Mouse (Mus musculus) hindbrain, embryonic 14.5 days (tissue): ENCODE data around the gene Fads2. TPM values are rescaled to one million over a fixed set of nuclear protein-coding genes. Genes with fewer than 3 reads are reported as not detected.

Source experiments
- ATAC-seq: fragments of 200-750 bp; cut with Nextera tagmentation; 2 replicates; pipeline ENCODE4 v1.8.0; 2017; ENCODE audit warnings: moderate number of reproducible peaks, mild to moderate bottlenecking, moderate TSS enrichment, moderate library complexity; ENCODE audit not compliant: low FRiP score
- DNase-seq: peaks from one replicate; pipeline ENCODE4 v3.0.0-alpha.2; 2015; ENCODE audit warnings: low spot score
- H3K27ac ChIP-seq: fragments of 300-500 bp; sonication (generic); 2 replicates; pipeline ENCODE4 v1.5.1; 2014; ENCODE audit warnings: mild to moderate bottlenecking, moderate library complexity
- H3K27me3 ChIP-seq: fragments of 300-500 bp; sonication (generic); 2 replicates; pipeline ENCODE4 v1.6.1; 2014; ENCODE audit warnings: mild to moderate bottlenecking, low read length, mixed read lengths; ENCODE audit not compliant: control insufficient read depth, insufficient read depth
- H3K36me3 ChIP-seq: fragments of 300-500 bp; sonication (generic); replicated peaks from 2 replicates; pipeline ENCODE4 v1.6.1; 2014; ENCODE audit not compliant: control insufficient read depth, insufficient read depth
- H3K4me1 ChIP-seq: fragments of 300-500 bp; sonication (generic); replicated peaks from 2 replicates; pipeline ENCODE4 v1.6.1; 2014; ENCODE audit warnings: antibody characterized with exemption, low read length, mixed read lengths; ENCODE audit not compliant: control insufficient read depth, insufficient read depth
- H3K4me2 ChIP-seq: fragments of 300-500 bp; sonication (generic); replicated peaks from 2 replicates; pipeline ENCODE4 v1.6.1; 2014; ENCODE audit warnings: mild to moderate bottlenecking, moderate library complexity
- H3K4me3 ChIP-seq: fragments of 300-500 bp; sonication (generic); replicated peaks from 2 replicates; pipeline ENCODE4 v1.5.1; 2014; ENCODE audit warnings: mild to moderate bottlenecking, low read length
- H3K9ac ChIP-seq: fragments of 300-500 bp; sonication (generic); 2 replicates; pipeline ENCODE4 v1.6.1; 2014
- H3K9me3 ChIP-seq: fragments of 300-500 bp; sonication (generic); 2 replicates; pipeline ENCODE4 v1.6.1; 2016; ENCODE audit warnings: low read length; ENCODE audit not compliant: control insufficient read depth
- WGBS: fragments of 180-500 bp; shearing (Covaris S2); extraction: QIAGEN DNeasy Blood & Tissue Kit; methylation state at CpG from one replicate; pipeline ENCODE4 v1.1.7; 2014; 5-methylcytosine and 5-hydroxymethylcytosine counted together
- polyA plus RNA-seq: library from polyadenylated mRNA; unstranded; fragments of >200 nt; fragmentation: Nextera tagmentation; extraction: Ambion mirVana; gene quantifications from 2 replicates; pipeline ENCODE4 v1.2.1, GENCODE M21; 2014

Fads2 gene
- polyA plus RNA-seq, 1 experiment from 2014 or later: 70.5 TPM

GRCm38 (mm10) chr19:10126479-10127250 is 25.1 kb upstream of the Fads2 start:
- no peak overlapping the region for H3K9ac ChIP-seq
- no peak overlapping the region for H3K27ac ChIP-seq
- no peaks in the 10 kb centered on the region for H3K9me3 ChIP-seq
- 64% methylated on average over 5 of the region's 5 CpGs for WGBS
- ATAC-seq (no peak), DNase-seq (no peak)
- no peak overlapping the region for H3K4me3 ChIP-seq
- no peaks in the 10 kb centered on the region for H3K36me3 ChIP-seq
- H3K4me1 ChIP-seq: no peaks in the 10 kb centered on the region
- H3K27me3 ChIP-seq: no peaks in the 10 kb centered on the region
- H3K4me2 ChIP-seq: no peak overlapping the region

GRCm38 (mm10) chr19:10123892-10124634 is 22.5 kb upstream of the Fads2 start:
- Histone ChIP-seq H3K9me3 (no peaks in the 10 kb centered on the region), H3K4me1 (no peaks in the 10 kb centered on the region), H3K4me2 (no peak overlapping the region), H3K27ac (no peak overlapping the region), H3K9ac (no peak overlapping the region), H3K36me3 (no peaks in the 10 kb centered on the region), H3K4me3 (no peak overlapping the region), H3K27me3 (no peaks in the 10 kb centered on the region)
- no peak for DNase-seq
- 88% methylated on average over 7 of the region's 7 CpGs for WGBS
- ATAC-seq: no peak

GRCm38 (mm10) chr19:10122021-10122631 is 20.6 kb upstream of the Fads2 start:
- 87% methylated on average over 5 of the region's 5 CpGs for WGBS
- ATAC-seq (no peak), DNase-seq (no peak)
- Histone ChIP-seq H3K9ac (no peak overlapping the region), H3K36me3 (no peaks in the 10 kb centered on the region), H3K27me3 (no peaks in the 10 kb centered on the region), H3K4me3 (no peak overlapping the region), H3K4me2 (no peak overlapping the region), H3K4me1 (no peaks in the 10 kb centered on the region), H3K9me3 (no peaks in the 10 kb centered on the region), H3K27ac (no peak overlapping the region)

- no peak overlapping the region for H3K4me2 ChIP-seq
- no peaks in the 10 kb centered on the region for H3K4me1 ChIP-seq
- H3K27ac ChIP-seq: no peak overlapping the region
- H3K9me3 ChIP-seq: no peaks in the 10 kb centered on the region
- H3K9ac ChIP-seq: no peak overlapping the region
- ATAC-seq (no peak), DNase-seq (no peak)
- no peaks in the 10 kb centered on the region for H3K36me3 ChIP-seq
- H3K4me3 ChIP-seq: no peak overlapping the region
- no peaks in the 10 kb centered on the region for H3K27me3 ChIP-seq
- WGBS: 56% methylated on average over 3 of the region's 3 CpGs
Observed at GRCm38 (mm10) chr19:10116641-10117040, 15.1 kb upstream of the Fads2 start.

- Histone ChIP-seq H3K4me2 (no peak overlapping the region), H3K9ac (no peak overlapping the region), H3K4me1 (no peaks in the 10 kb centered on the region), H3K27me3 (no peaks in the 10 kb centered on the region), H3K27ac (no peak overlapping the region), H3K36me3 (no peaks in the 10 kb centered on the region), H3K4me3 (no peak overlapping the region), H3K9me3 (no peaks in the 10 kb centered on the region)
- DNase-seq: no peak
- 82% methylated on average over 6 of the region's 6 CpGs for WGBS
- ATAC-seq: no peak
Observed at GRCm38 (mm10) chr19:10115373-10116158, 14.0 kb upstream of the Fads2 start.

DNA sequence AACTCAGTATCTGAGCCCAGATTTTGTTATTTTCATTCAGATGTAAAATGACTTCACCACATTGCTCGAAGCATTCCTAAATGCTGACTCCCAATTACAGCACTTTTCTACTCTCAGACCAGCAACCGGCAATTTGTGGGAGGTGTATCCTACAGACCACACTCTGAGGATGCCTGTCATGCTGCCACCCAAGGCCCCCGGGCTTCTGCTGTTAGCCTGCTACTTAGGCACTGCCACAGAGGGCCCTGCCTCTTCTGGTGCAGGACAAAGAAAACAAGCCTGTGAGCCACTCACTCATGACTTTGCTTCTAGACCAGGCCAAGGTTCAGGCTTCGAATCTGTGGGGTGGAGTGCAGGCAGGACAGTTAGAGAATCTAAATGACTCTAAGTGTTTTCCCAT is 11.4 kb upstream of the Fads2 start:
- Histone ChIP-seq H3K9ac (no peak overlapping the region), H3K27ac (no peak overlapping the region), H3K4me3 (no peak overlapping the region), H3K36me3 (no peaks in the 10 kb centered on the region), H3K9me3 (no peaks in the 10 kb centered on the region), H3K27me3 (no peaks in the 10 kb centered on the region), H3K4me1 (no peaks in the 10 kb centered on the region), H3K4me2 (no peak overlapping the region)
- ATAC-seq: no peak
- DNase-seq: no peak
- WGBS: 75% methylated on average over 4 of the region's 4 CpGs

DNA sequence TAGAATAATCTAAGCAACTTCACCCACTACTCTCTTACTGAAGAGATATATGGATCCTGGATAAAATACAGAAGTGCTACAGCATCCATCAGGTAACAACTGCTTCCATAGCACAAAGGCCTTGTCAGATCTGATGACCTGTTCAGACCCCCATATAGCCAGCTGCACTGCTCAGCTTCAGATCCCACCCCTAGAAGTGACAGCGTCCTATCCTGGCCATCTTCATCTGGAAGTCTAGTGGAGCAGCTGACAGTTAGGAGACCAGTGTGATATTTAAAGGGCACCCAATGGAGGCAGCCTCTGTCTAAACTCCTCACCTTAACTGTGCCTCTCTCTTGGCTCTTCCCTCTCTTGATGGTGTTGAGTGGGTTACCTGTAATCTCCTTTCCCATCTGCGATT is 7.1 kb upstream of the Fads2 start:
- ATAC-seq (no peak), DNase-seq (no peak)
- no peaks in the 10 kb centered on the region for H3K36me3 ChIP-seq
- H3K9ac ChIP-seq: no peak overlapping the region
- H3K27me3 ChIP-seq: no peaks in the 10 kb centered on the region
- no peak overlapping the region for H3K27ac ChIP-seq
- H3K4me3 ChIP-seq: no peak overlapping the region
- H3K4me2 ChIP-seq: no peak overlapping the region
- no peaks in the 10 kb centered on the region for H3K4me1 ChIP-seq
- WGBS: 86% methylated on average over 2 of the region's 2 CpGs
- no peaks in the 10 kb centered on the region for H3K9me3 ChIP-seq

GRCm38 (mm10) chr19:10108129-10108528 is 6.6 kb upstream of the Fads2 start:
- H3K36me3 ChIP-seq: no peaks in the 10 kb centered on the region
- WGBS: 93% methylated on average over 1 of the region's 1 CpGs
- H3K27me3 ChIP-seq: no peaks in the 10 kb centered on the region
- DNase-seq: no peak
- no peaks in the 10 kb centered on the region for H3K9me3 ChIP-seq
- no peak overlapping the region for H3K4me2 ChIP-seq
- ATAC-seq: no peak
- no peak overlapping the region for H3K27ac ChIP-seq
- H3K4me1 ChIP-seq: no peaks in the 10 kb centered on the region
- H3K9ac ChIP-seq: no peak overlapping the region
- H3K4me3 ChIP-seq: no peak overlapping the region
